Mouse (Mus musculus) liver, embryonic 11.5 days (tissue): ENCODE results near the gene Zfp493. TPM values are rescaled to one million over a fixed set of nuclear protein-coding genes. Genes with fewer than 3 reads are reported as not detected.
"Not testable (repeated sequence)": the region's sequence is repeated elsewhere in the genome, so short reads cannot be mapped to it uniquely, and the experiment has no call there.

Experiments used
- ATAC-seq: fragments of 200-750 bp; cut with Nextera tagmentation; replicated peaks from 2 replicates; pipeline ENCODE4 v1.8.0; 2017; ENCODE audit warnings: moderate number of reproducible peaks, mild to moderate bottlenecking, moderate TSS enrichment, moderate library complexity; ENCODE audit not compliant: low FRiP score
- DNase-seq: peaks from one replicate; pipeline ENCODE4 v3.0.0-alpha.2; 2017; ENCODE audit warnings: low spot score
- H3K27ac ChIP-seq: fragments of 300-500 bp; sonication (generic); 2 replicates; pipeline ENCODE4 v1.5.1; 2014; ENCODE audit warnings: mild to moderate bottlenecking, low read depth, low read length, control low read depth
- H3K27me3 ChIP-seq: fragments of 300-500 bp; sonication (generic); replicated peaks from 2 replicates; pipeline ENCODE4 v1.6.1; 2014; ENCODE audit warnings: low read length, mixed read lengths; ENCODE audit not compliant: control insufficient read depth, insufficient read depth
- H3K36me3 ChIP-seq: fragments of 300-500 bp; sonication (generic); 2 replicates; pipeline ENCODE4 v1.6.1; 2014; ENCODE audit warnings: mild to moderate bottlenecking, low read length, moderate library complexity, mixed read lengths; ENCODE audit not compliant: control insufficient read depth, insufficient read depth
- H3K4me1 ChIP-seq: fragments of 300-500 bp; sonication (generic); replicated peaks from 2 replicates; pipeline ENCODE4 v1.6.1; 2014; ENCODE audit warnings: low read length, mixed read lengths; ENCODE audit not compliant: control insufficient read depth, insufficient read depth
- H3K4me2 ChIP-seq: fragments of 300-500 bp; sonication (generic); 2 replicates; pipeline ENCODE4 v1.6.1; 2014; ENCODE audit warnings: mild to moderate bottlenecking, control low read depth, moderate library complexity
- H3K4me3 ChIP-seq: fragments of 300-500 bp; sonication (generic); 2 replicates; pipeline ENCODE4 v1.5.1; 2014; ENCODE audit warnings: low read depth, low read length, control low read depth
- H3K9ac ChIP-seq: fragments of 300-500 bp; sonication (generic); 2 replicates; pipeline ENCODE4 v1.6.1; 2014; ENCODE audit warnings: low read depth, low read length, control low read depth
- H3K9me3 ChIP-seq: fragments of 300-500 bp; sonication (generic); 2 replicates; pipeline ENCODE4 v1.6.1; 2016; ENCODE audit warnings: low read length, inconsistent platforms, mixed read lengths; ENCODE audit not compliant: control insufficient read depth
- polyA plus RNA-seq: library from polyadenylated mRNA; unstranded; fragments of >200 nt; fragmentation: Nextera tagmentation; extraction: Ambion mirVana; gene quantifications from 2 replicates; pipeline ENCODE4 v1.2.1, GENCODE M21; 2014

The Zfp493 gene
- polyA plus RNA-seq, 1 experiment from 2014 or later = 2.3 TPM

GRCm38 (mm10) chr13:67833137-67833536 lies 53.6 kb downstream of the Zfp493 start:
- H3K4me3 ChIP-seq, DNase-seq, H3K9ac ChIP-seq, H3K9me3 ChIP-seq, H3K27me3 ChIP-seq, ATAC-seq, H3K36me3 ChIP-seq, H3K4me2 ChIP-seq, H3K27ac ChIP-seq, H3K4me1 ChIP-seq: not testable (repeated sequence)

Other genes with a start within 250 kb of the Zfp493 start
- gene Zfp748, start 225.9 kb upstream of the Zfp493 start, polyA plus RNA-seq = 9.8 and 12.1 TPM in 2 replicates
- gene Zfp729b, start 170.0 kb upstream of the Zfp493 start, polyA plus RNA-seq = 3.0 and 3.5 TPM in 2 replicates
- not detected in 2 replicates for gene Gm49345, start 141.9 kb upstream of the Zfp493 start, polyA plus RNA-seq
- 1.8 and 2.3 TPM in 2 replicates for gene Zfp729a, start 141.9 kb upstream of the Zfp493 start, polyA plus RNA-seq
- gene Zfp738, start 92.6 kb upstream of the Zfp493 start, polyA plus RNA-seq = 7.0 and 7.3 TPM in 2 replicates
- 3.2 and 3.5 TPM in 2 replicates for gene Zfp65, start 50.5 kb upstream of the Zfp493 start, polyA plus RNA-seq
- gene Zfp85, start 24.5 kb upstream of the Zfp493 start, polyA plus RNA-seq = 3.2 and 3.3 TPM in 2 replicates
- gene Zfp273, start 34.0 kb downstream of the Zfp493 start, polyA plus RNA-seq = 3.6 and 4.0 TPM in 2 replicates
- gene Gm10037, start 51.4 kb downstream of the Zfp493 start, polyA plus RNA-seq = 0.71 and 0.96 TPM in 2 replicates
- gene BC048507, start 83.6 kb downstream of the Zfp493 start, polyA plus RNA-seq = not detected in 2 replicates